Mouse (Mus musculus) embryonic fibroblast, embryonic 13.5 days (primary cell): ENCODE results near the gene Rnf167.

Experiments
- CTCF ChIP-seq: IDR thresholded peaks from 2 replicates; pipeline ENCODE4 v1.5.1; 2011; ENCODE audit warnings: mild to moderate bottlenecking, control low read depth, low read length, moderate library complexity, borderline replicate concordance; ENCODE audit not compliant: insufficient read depth
- POLR2A ChIP-seq: IDR thresholded peaks from 2 replicates; pipeline ENCODE4 v1.6.1; 2011; ENCODE audit warnings: low read depth, mild to moderate bottlenecking, control low read depth, low read length, moderate library complexity

GRCm38 (mm10) chr11:70699722-70700556 lies 52.9 kb downstream of the Rnf167 start, which contains the start of the genes Inca1 and Kif1c:
- TF ChIP-seq POLR2A (peak; percentile 94), CTCF (no peak)
